Mouse (Mus musculus): Measurements from ENCODE around the gene Lad1. TPM values are rescaled to one million over a fixed set of nuclear protein-coding genes. Genes with fewer than 3 reads are reported as not detected.

The Lad1 gene
- total RNA-seq, 2 experiments from 2014 or later, result 5.6 to 8.2 TPM

- no peak for DNase-seq
- intact Hi-C loops (cut with DNase I), result no loop called here
Measured at GRCm38 (mm10) chr1:135800192-135800950, 18.0 kb upstream of the Lad1 start.

DNA sequence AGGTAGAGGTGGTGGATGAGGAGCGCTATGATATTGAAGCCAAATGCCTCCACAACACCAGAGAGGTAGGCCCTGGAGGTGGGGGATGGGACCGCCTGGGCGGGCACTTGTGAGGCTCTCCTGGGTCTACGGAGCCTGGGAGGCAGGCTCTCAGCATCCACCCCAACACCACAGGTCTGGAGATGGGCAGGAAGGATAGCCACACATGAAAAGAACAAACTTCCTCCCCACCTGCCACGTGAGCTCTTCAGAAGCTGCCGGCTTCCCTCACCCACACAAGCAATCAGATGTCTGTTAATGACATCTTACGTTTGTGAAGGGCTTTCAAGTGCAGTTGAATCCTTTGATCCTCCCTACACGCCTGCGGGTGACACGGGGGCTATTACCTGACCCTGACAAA lies 10.9 kb upstream of the Lad1 start:
- DNase-seq, result no peak
- intact Hi-C loops (cut with DNase I), result no loop called here

- intact Hi-C loops (cut with DNase I), result loop anchor here (2.0 kb wide), 2 partner anchors 19 to 135 kb away; no protein-coding TSS in a partner anchor
- DNase-seq, result no peak
Measured at GRCm38 (mm10) chr1:135810180-135810579, 8.2 kb upstream of the Lad1 start.

- peak; percentile 78 to 92 for DNase-seq
- intact Hi-C loops (cut with DNase I), result loop anchor here (2.0 kb wide), 2 partner anchors 18 to 134 kb away; no protein-coding TSS in a partner anchor
Measured at GRCm38 (mm10) chr1:135811016-135811646, 7.3 kb upstream of the Lad1 start.

DNA sequence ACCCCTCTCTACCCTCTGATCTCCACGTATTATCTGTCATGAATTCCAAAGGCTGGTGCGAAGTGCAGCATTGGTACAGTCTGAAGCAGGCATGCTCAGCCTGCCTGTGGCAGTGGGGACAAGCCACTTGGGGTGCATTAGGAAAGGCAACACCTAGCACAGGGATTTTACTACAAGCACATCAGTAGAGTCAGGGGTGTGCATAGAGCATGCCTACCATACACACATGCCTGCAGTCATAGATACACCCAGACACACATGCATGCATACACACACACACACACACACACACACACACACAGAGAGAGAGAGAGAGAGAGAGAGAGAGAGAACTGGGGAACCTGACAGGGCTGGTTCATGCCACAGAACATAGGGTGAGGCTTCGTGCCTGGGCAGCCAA lies 6.2 kb upstream of the Lad1 start:
- DNase-seq, result no peak
- intact Hi-C loops (cut with DNase I), result no loop called here

DNA sequence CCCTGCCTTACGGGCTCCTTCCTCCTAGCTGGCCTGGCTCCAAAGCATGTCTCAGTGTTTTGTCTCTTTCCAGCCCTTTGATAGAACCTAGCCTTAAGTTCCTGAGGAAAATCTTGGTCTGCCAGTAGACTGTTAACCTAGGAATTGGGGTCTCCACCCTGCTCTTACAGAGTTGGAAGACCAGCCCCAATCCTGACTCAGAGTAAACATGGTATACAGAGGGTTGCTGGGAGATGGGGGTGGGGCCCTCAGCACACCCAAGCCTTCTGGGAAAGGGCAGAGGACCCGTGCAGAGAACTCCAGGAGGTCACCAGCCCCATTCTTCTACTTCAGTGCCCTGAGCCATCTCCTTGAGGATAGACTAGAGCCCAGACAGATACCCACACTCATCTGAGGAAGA lies 5.8 kb upstream of the Lad1 start:
- intact Hi-C loops (cut with DNase I), result no loop called here
- DNase-seq, result no peak

DNA sequence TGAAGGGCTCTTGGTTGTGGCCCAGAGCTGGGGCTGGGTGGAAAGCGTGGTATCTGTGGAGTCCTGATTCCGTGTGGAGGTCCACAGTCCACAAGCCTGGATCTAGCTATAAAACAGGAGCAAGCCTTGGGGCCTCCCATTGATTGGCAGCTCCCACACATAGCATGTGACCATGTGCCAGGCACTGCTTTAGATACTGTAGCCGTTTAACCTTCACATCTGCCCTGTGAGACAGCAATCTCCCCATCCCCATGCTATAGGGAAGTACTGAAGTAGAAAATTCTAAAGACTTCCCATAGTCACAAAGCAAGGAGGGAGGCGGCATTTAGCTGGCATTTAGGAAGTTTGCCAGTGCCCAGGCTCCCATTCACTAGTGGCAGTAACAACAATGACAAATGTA lies 5.3 kb upstream of the Lad1 start:
- intact Hi-C loops (cut with DNase I), result no loop called here
- DNase-seq, result no peak

- no peak for DNase-seq
- intact Hi-C loops (cut with DNase I), result no loop called here
Measured at GRCm38 (mm10) chr1:135813687-135814395, 4.6 kb upstream of the Lad1 start.

- no peak for DNase-seq
- intact Hi-C loops (cut with DNase I), result no loop called here
Measured at GRCm38 (mm10) chr1:135814531-135814930, 3.9 kb upstream of the Lad1 start.

DNA sequence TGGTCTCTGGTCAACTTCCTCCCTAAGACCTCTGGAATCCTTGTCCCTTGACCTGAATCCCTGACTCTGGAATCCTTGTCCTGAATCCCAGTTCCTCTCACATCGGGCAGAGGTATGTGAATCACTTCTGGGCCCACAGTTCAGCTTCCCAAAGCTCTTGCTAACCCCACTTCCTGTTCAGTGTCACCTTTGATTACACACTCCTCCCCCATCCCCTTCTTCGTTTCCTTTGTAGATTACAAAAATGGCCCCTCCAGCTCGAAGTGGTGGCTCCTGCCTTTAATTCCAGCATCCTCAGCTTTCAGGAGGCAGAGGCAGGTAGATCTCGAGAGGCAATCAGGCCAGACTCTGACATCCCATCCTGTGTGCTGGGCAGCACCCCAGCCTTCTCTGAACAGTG lies 803 bp upstream of the Lad1 start:
- intact Hi-C loops (cut with DNase I), result no loop called here
- DNase-seq, result no peak

- no peak for DNase-seq
- intact Hi-C loops (cut with DNase I), result no loop called here
Measured at GRCm38 (mm10) chr1:135820071-135820470, 1.7 kb downstream of the Lad1 start.

DNA sequence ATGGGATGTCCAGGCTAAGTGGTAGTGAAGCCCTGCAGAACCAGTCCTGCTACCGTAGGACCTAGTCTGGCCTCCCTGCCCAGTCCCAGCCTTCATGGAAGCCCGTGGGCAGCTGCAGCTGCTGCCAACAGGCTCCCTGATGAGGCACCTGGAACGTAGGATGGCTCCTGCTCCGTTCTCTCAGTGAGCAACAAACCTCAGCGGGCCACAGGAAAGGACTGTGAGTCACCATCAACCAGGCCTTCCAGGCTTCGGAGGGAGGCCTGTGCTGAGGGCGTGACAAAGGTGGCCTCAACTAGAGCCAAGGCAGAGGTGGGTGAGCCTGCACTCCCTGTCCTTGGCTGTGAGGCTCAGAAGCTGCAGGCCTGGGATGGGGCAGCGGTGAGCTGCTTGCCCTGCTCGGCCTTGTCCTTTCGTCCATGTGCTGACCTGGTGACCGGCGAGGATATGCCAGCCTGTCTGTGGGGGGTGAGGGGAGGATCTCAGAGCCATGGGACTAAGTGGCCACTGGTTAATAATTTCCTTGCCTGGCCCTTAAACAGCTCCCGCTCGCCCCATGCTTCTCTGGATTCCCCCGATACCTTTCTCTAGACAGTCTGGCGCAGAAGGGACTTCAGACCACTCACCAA lies 2.5 kb downstream of the Lad1 start:
- intact Hi-C loops (cut with DNase I), result no loop called here
- no peak for DNase-seq

DNA sequence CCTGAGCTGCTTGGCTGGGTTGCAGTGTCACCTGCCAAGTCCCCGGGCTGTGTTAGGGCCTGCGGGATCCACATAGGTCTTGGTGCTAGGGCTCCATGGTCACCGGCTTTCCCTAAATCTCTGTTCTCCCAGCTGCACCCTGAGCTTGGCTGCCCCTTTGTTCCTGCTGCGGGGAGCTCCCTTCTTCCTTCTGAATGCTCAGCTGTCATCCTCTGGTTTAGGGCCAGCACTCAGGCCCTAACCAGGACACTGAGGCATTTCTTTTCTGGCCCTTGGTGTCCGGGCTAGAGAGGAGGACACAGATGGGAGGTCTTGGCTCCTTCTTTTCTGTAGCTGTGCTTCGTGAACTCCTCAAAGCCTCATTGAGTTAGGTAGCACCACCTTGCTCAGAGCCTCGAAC lies 3.4 kb downstream of the Lad1 start:
- DNase-seq, result no peak
- intact Hi-C loops (cut with DNase I), result no loop called here

DNA sequence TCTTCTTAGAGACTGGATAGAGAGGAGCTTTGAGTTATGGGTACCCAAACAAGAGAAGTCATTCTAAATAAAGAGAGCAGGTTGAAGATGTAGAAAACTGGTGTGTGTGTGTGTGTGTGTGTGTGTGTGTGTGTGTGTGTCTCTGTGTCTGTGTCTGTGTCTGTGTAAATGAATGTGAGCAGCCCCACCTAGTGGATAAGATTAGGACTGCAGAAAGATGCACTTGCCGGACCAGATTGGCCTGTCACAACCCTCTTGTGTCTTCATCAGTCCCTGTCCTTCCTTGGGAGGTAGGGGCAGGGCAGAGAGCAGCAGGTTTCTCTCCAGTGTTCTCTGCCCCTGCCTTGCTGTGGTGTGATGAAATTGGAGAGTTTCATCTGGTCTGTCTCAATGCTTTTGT lies 10.5 kb downstream of the Lad1 start:
- intact Hi-C loops (cut with DNase I), result loop anchor here (2.0 to 5.0 kb wide), 2 partner anchors 18 to 77 kb away; no protein-coding TSS in a partner anchor
- no peak for DNase-seq

DNA sequence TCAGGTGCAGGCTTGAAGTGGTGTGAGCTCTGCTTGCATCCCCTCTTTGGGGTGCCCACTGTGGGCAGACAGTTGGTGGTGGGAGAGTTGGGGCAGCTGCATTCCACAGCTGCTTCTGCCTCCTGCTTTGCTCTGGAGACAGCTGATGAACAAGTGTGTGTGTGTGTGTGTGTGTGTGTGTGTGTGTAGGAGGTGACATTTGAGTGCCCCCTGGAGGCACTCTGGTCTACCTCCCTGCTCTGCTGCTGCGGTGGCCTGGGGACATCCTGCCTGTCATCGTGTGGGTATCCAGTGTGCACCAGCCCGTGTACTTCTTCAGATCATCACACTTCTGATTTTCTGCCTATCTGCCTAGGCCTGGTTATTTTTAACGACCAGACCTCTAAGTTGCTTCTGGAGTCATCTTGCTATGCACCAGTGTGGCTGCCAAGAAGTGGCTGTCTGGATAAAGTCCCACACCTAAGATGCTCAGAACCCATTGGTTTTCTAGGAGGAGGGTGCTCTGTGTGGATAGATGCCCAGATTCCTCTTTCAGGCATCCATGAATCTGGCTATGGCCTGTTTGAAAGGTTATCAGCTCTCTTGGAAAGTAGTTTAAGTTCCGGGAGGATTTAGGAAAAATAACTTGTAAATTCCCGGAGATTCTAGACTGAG lies 15.9 kb downstream of the Lad1 start:
- DNase-seq, result no peak
- intact Hi-C loops (cut with DNase I), result no loop called here

DNA sequence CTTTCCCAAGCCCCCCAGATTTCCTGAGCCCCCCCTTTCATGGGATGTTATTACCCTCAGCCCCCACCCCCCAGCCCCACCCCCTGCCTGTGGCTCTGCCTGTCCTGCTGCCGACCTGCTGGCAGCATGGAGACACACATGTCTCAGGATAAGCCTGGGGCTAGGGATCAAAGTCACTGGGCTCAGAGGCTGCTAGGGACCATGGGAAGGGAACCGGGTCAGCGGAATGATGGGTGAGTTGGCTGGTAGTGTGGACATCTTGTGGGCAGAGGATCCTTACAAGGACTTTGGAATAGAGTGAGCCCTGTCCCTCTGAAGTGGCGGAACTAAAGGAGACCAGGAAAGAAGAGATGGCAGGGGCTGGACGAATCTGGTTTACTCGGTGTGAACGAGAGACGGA lies 16.6 kb downstream of the Lad1 start:
- intact Hi-C loops (cut with DNase I), result no loop called here
- DNase-seq, result no peak

DNA sequence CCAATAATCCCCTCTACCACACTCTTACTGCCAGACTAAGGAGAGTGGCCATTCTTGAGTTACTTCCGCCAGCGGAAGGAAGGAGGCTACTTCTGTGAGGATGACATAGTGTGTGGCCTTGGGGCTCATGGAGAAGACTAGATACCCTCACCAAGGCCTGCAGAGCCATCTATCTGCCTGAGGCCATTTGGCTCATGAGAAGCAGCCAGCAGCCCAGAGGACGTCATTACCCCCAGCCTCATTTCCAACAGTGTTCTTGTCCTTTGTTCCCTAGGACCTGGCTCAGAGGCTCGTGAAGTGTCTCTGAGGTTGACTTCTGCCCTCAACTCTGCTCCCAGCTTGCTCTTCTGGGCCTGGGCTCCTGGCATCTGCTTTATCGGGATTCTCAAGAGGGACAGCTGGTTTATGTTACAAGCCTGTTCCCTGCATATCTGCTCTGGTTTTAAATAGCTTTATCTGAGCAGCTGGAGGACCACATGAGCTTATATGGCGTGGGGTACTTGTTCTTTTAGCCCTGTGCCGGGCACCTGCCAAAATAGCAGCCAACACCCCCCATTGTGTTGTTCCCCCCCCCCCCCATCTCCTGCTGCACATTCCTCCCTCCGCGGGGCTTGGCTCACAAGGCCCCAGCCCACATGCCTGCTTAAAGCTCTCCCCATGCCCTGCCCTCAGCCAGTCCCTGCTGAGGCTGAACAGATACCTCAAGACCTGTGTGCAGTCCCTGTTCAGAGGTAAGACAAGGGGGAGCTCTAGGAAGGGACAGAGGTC lies 17.5 kb downstream of the Lad1 start, which contains the start of gene Tnnt2:
Gene Tnnt2 (plus strand): TSS at position 639 of the 768 bp plus-strand sequence.
- intact Hi-C loops (cut with DNase I), result no loop called here
- peak; percentile 55 to 57 for DNase-seq

DNA sequence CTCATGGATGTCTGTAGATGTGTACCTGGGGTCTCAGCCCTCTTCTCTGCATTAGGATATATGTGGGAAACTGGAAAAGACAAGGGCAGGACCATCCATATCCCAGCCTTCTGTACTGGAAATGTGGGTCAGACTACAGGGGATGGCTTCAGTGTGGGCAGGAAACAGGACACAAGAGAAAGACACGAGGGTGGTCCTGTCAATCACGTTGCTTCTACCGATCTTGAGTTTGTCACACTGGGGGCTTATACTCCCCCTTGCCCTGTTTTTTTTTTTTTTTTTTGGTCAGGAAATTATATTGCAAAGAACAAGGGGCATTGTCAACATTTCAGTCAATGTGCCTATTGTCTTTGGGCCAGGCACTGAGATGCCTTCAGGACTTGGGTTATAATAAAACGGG lies 20.2 kb downstream of the Lad1 start:
- intact Hi-C loops (cut with DNase I), result no loop called here
- no peak for DNase-seq

- no peak for DNase-seq
- intact Hi-C loops (cut with DNase I), result no loop called here
Measured at GRCm38 (mm10) chr1:135839065-135839464, 20.7 kb downstream of the Lad1 start.
